Mouse (Mus musculus) liver, postnatal 0 days (tissue): ENCODE measurements around the gene Flt3. TPM values are rescaled to one million over a fixed set of nuclear protein-coding genes. Genes with fewer than 3 reads are reported as not detected.

Source experiments
- ATAC-seq: fragments of 200-750 bp; cut with Nextera tagmentation; 2 replicates; pipeline ENCODE4 v1.8.0; 2017; ENCODE audit warnings: mild to moderate bottlenecking, moderate library complexity
- DNase-seq: peaks from one replicate; pipeline ENCODE4 v3.0.0-alpha.2; 2016
- H3K27ac ChIP-seq: fragments of 300-500 bp; sonication (generic); 2 replicates; pipeline ENCODE4 v1.5.1; 2014; ENCODE audit warnings: antibody characterized with exemption, moderate library complexity, mild to moderate bottlenecking, low read depth
- H3K27me3 ChIP-seq: fragments of 300-500 bp; sonication (generic); 2 replicates; pipeline ENCODE4 v1.6.1; 2014; ENCODE audit warnings: low read length, control low read depth, mixed read lengths; ENCODE audit not compliant: insufficient read depth
- H3K36me3 ChIP-seq: fragments of 300-500 bp; sonication (generic); replicated peaks from 2 replicates; pipeline ENCODE4 v1.6.1; 2014; ENCODE audit warnings: mild to moderate bottlenecking, control low read depth, low read length, moderate library complexity, mixed read lengths; ENCODE audit not compliant: insufficient read depth
- H3K4me1 ChIP-seq: fragments of 300-500 bp; sonication (generic); 2 replicates; pipeline ENCODE4 v1.6.1; 2014; ENCODE audit warnings: antibody characterized with exemption, mild to moderate bottlenecking, control low read depth; ENCODE audit not compliant: insufficient read depth
- H3K4me2 ChIP-seq: fragments of 300-500 bp; sonication (generic); 2 replicates; pipeline ENCODE4 v1.6.1; 2014; ENCODE audit warnings: low read depth, mild to moderate bottlenecking, low read length, moderate library complexity, mixed read lengths
- H3K4me3 ChIP-seq: fragments of 300-500 bp; sonication (generic); 2 replicates; pipeline ENCODE4 v1.5.1; 2014; ENCODE audit warnings: low read depth, low read length
- H3K9ac ChIP-seq: fragments of 300-500 bp; sonication (generic); replicated peaks from 2 replicates; pipeline ENCODE4 v1.6.1; 2014; ENCODE audit warnings: mild to moderate bottlenecking, moderate library complexity
- H3K9me3 ChIP-seq: fragments of 300-500 bp; sonication (generic); 2 replicates; pipeline ENCODE4 v1.6.1; 2016; ENCODE audit warnings: mild to moderate bottlenecking, control low read depth, low read length, mixed read lengths
- CTCF ChIP-seq: sonication (generic); IDR thresholded peaks from 2 replicates; pipeline ENCODE4 v1.5.1; 2016; ENCODE audit warnings: antibody characterized with exemption, low read depth
- EP300 ChIP-seq: IDR thresholded peaks from 2 replicates; pipeline ENCODE4 v1.6.1; 2016; ENCODE audit warnings: antibody characterized with exemption, low read depth, mild to moderate bottlenecking
- WGBS: fragments of 180-500 bp; shearing (Covaris S2); extraction: QIAGEN DNeasy Blood & Tissue Kit; methylation state at CpG from one replicate; pipeline ENCODE4 v1.1.7; 2014; ENCODE audit not compliant: insufficient replicate concordance; 5-methylcytosine and 5-hydroxymethylcytosine counted together
- polyA plus RNA-seq: library from polyadenylated mRNA; unstranded; fragments of >200 nt; fragmentation: Nextera tagmentation; extraction: Ambion mirVana; gene quantifications from 2 replicates; pipeline ENCODE4 v1.2.1, GENCODE M21; 2015

Flt3 gene
- polyA plus RNA-seq = 1.3 and 1.5 TPM in 2 replicates

DNA sequence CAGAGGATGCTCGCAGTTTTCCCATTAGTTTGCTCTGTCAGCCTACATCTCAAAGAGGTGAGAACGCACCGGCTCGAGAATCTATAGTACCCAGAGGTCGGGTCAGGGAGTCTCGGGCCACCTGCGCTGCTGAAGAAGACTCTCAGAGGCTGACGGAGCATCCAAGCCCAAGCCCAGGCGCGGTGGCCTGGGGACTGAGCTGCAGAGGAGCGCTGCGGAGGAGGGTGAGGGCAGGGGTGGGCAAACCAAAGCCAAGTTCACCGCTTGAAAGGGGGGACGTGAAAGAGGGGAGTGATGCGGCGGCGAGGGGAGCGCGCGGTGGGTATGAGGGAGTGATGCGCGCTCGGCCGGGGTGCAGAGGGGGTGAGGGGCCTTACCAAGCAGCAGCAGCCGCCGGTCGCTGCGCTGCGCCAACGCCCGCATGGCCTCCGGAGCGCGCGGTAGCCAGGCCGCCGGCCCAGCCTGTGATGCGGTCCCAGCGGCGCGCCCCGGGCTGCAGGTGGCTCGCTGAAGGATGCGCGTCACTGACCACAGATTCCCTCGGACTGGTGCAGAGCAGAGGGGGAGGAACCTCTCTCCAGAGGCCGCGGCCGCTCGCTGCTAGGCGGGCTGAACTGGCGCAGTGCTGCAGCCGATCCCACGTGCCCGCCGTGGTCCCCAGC, at the start of gene Flt3:
Gene Flt3, minus strand, starts transcription at position 647 of the 662 bp plus-strand sequence.
- 2% methylated on average over 45 of the region's 56 CpGs for WGBS
- H3K36me3 ChIP-seq = no peaks in the 10 kb centered on the region
- 0 out of 2 replicates have a peak, but pooled peaks cover 3% of the 10 kb centered on the region for H3K4me1 ChIP-seq
- H3K9ac ChIP-seq = no peak within 1 kb of the TSS
- peak within 1 kb of the TSS; percentile 66 for H3K4me2 ChIP-seq
- H3K27ac ChIP-seq = no peak within 1 kb of the TSS
- ATAC-seq = peak; percentile 70
- H3K4me3 ChIP-seq = peak within 1 kb of the TSS; percentile 6
- peak; percentile 59 for DNase-seq
- TF ChIP-seq EP300 (no peak), CTCF (no peak)
- H3K9me3 ChIP-seq = no peaks in the 10 kb centered on the region
- H3K27me3 ChIP-seq = peaks cover 35% of the 10 kb centered on the region

DNA sequence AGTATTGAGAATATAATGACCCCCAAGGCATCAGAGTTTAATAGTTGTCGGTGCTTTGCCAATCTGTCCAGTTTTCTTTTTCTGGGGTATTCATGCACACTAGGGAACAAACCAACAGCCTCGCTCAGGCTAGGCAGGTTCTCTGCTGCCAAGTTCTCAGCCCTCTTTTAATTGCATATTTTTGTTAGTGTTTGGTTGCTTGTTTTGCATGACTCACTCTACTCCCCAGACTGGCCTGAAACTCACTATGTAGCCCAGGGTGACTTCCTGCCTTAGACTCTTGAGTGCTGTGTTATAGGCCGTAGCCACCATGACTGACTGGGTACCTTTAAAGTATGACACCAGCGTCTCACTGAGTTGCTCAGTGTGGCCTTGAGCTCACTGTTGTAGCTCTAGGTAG, 48.6 kb upstream of the Flt3 start:
- Histone ChIP-seq H3K4me2 (no peak overlapping the region), H3K4me3 (no peak overlapping the region), H3K9me3 (no peaks in the 10 kb centered on the region), H3K36me3 (peaks cover 17% of the 10 kb centered on the region), H3K27me3 (no peaks in the 10 kb centered on the region), H3K27ac (no peak overlapping the region), H3K9ac (no peak overlapping the region), H3K4me1 (peaks cover 18% of the 10 kb centered on the region)
- WGBS = 74% methylated on average over 4 of the region's 4 CpGs
- ATAC-seq (no peak), DNase-seq (no peak)
- TF ChIP-seq CTCF = no peak
- TF ChIP-seq EP300 = no peak

DNA sequence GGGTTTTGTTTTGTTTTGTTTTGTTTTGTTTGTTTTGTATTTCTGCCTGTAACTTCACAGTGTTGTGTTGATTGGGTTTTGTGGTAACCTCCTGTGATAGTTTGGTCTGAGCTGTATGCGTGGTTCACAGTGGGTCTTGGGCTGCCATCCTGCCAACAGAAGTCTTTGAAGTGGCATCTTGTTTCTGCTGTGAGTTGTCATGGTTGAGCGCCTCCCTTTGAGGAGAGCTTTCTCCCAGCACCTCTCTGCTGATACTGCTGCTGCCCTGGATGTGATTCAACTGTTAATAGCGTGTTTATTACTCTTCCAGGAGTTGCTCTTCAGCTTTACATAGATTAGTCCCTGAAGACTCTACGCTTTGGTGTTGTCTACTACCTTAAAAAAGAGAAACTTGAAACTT, 48.2 kb upstream of the Flt3 start:
- peaks cover 18% of the 10 kb centered on the region for H3K4me1 ChIP-seq
- no peak overlapping the region for H3K27ac ChIP-seq
- DNase-seq (no peak), ATAC-seq (no peak)
- no peak overlapping the region for H3K4me3 ChIP-seq
- peaks cover 15% of the 10 kb centered on the region for H3K36me3 ChIP-seq
- WGBS = 77% methylated on average over 4 of the region's 4 CpGs
- H3K27me3 ChIP-seq = no peaks in the 10 kb centered on the region
- H3K9ac ChIP-seq = no peak overlapping the region
- TF ChIP-seq CTCF = no peak
- TF ChIP-seq EP300 = no peak
- H3K9me3 ChIP-seq = no peaks in the 10 kb centered on the region
- no peak overlapping the region for H3K4me2 ChIP-seq

DNA sequence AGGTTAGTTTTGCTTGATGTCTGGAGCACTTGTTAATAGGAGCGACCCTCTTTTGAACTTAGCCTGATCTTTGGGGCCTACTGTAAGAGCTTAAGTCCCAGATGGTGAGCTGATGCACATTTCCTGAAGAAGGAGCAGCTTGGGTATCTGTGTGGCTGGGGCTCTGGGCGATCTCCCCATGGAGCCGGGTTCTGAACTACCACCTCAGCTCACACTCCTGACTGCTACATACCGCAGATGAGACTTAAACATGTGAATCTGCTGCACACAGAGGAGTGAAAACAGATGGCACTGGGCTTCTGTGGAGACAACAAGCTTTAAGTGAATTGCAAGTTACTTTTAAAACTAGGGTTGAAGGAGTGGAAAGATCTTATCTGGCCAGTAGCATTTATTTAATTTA, 45.0 kb upstream of the Flt3 start:
- H3K9me3 ChIP-seq = no peaks in the 10 kb centered on the region
- no peak overlapping the region for H3K4me2 ChIP-seq
- TF ChIP-seq EP300 (no peak), CTCF (no peak)
- DNase-seq (no peak), ATAC-seq (no peak)
- no peak overlapping the region for H3K27ac ChIP-seq
- peaks cover 4% of the 10 kb centered on the region; the same call in 1 of the 2 replicates for H3K36me3 ChIP-seq
- 69% methylated on average over 4 of the region's 4 CpGs for WGBS
- no peaks in the 10 kb centered on the region for H3K27me3 ChIP-seq
- H3K9ac ChIP-seq = no peak overlapping the region
- no peak overlapping the region for H3K4me3 ChIP-seq
- peaks cover 30% of the 10 kb centered on the region for H3K4me1 ChIP-seq

DNA sequence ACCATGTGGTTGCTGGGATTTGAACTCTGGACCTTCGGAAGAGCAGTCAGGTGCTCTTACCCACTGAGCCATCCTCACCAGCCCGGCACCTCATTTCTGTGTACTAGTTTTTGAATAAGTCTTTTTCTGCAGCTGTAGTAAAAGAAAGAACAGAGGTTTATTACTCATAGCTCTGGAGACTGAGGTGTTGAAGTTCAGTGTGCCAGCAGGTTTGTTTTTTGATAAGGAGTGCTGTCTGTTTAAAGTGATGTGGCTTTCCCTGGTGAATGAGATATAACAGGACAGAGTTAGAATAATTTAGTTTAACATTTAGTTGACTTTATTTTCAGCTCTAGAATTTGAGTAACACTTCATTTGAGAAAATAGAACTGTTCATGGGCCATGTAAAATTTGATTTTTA, 44.5 kb upstream of the Flt3 start:
- 74% methylated on average over 2 of the region's 2 CpGs for WGBS
- H3K9me3 ChIP-seq = no peaks in the 10 kb centered on the region
- no peak for TF ChIP-seq CTCF
- peak; percentile 64 for TF ChIP-seq EP300
- H3K27ac ChIP-seq = no peak overlapping the region
- H3K4me1 ChIP-seq = peaks cover 30% of the 10 kb centered on the region
- no peaks in the 10 kb centered on the region for H3K27me3 ChIP-seq
- H3K4me3 ChIP-seq = no peak overlapping the region
- no peak overlapping the region for H3K9ac ChIP-seq
- H3K36me3 ChIP-seq = peaks cover 4% of the 10 kb centered on the region; the same call in 1 of the 2 replicates
- DNase-seq = no peak
- 0 out of 2 replicates have a peak, but pooled peaks have one; percentile 37 for ATAC-seq
- peak overlapping the region; percentile 27; the same call in 1 of the 2 replicates for H3K4me2 ChIP-seq

DNA sequence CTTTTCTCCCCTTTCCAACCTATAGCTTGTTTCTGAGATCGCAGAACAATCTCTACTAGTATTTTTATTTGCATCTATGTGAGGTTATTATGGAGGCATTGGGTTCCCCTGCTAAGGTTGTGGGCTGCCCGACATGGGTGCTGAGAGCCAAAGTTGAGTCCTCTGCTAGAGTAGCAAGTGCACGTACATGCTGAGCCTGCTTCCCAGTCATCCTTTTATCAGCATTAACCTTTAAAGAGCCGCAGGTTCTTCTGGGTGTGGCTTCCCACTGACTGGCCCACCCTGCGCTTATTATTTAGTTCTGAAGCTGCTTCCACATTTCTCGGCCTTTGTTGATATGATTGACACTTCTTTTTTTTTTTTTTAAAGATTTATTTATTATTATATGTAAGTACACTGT, 44.0 kb upstream of the Flt3 start:
- Histone ChIP-seq H3K4me1 (peaks cover 30% of the 10 kb centered on the region), H3K4me2 (peak overlapping the region; percentile 27), H3K9me3 (no peaks in the 10 kb centered on the region), H3K36me3 (peaks cover 4% of the 10 kb centered on the region; the same call in 1 of the 2 replicates), H3K4me3 (no peak overlapping the region), H3K9ac (no peak overlapping the region), H3K27me3 (no peaks in the 10 kb centered on the region), H3K27ac (no peak overlapping the region)
- WGBS = 54% methylated on average over 6 of the region's 6 CpGs
- peak; percentile 51; the same call in 1 of the 2 replicates for ATAC-seq
- no peak for DNase-seq
- TF ChIP-seq EP300 (no peak), CTCF (no peak)
